Mouse (Mus musculus): Measurements from ENCODE around the gene Rgs6.

- TF ChIP-seq CTCF (conservative IDR thresholded peaks at IDR 0.05; ENCODE audit: low read length) (no peak), NANOG (IDR thresholded peaks at IDR 0.05; ENCODE audit: borderline replicate concordance, low read length) (no peak), POU5F1 (IDR thresholded peaks at IDR 0.05; ENCODE audit: borderline replicate concordance, low read length) (no peak)
Observed at GRCm38 (mm10) chr12:83047710-83048109, 459.6 kb downstream of the Rgs6 start.

Data from E14TG2a.4 (cell line).